Mouse (Mus musculus) embryonic facial prominence, embryonic 13.5 days (tissue): ENCODE measurements around the gene Orm2. TPM values are rescaled to one million over a fixed set of nuclear protein-coding genes. Genes with fewer than 3 reads are reported as not detected.

Experiments
- ATAC-seq: fragments of 200-750 bp; cut with Nextera tagmentation; 2 replicates; pipeline ENCODE4 v1.8.0; 2017; ENCODE audit warnings: low read depth; ENCODE audit not compliant: insufficient number of reproducible peaks, insufficient read depth, low FRiP score, low TSS enrichment
- H3K27ac ChIP-seq: fragments of 300-500 bp; sonication (generic); 2 replicates; pipeline ENCODE4 v1.5.1; 2015; ENCODE audit warnings: moderate library complexity, mild to moderate bottlenecking, inconsistent platforms
- H3K27me3 ChIP-seq: fragments of 300-500 bp; sonication (generic); 2 replicates; pipeline ENCODE4 v1.6.1; 2015; ENCODE audit warnings: mild to moderate bottlenecking, inconsistent platforms
- H3K36me3 ChIP-seq: fragments of 300-500 bp; sonication (generic); 2 replicates; pipeline ENCODE4 v1.6.1; 2015; ENCODE audit warnings: mild to moderate bottlenecking, inconsistent platforms
- H3K4me1 ChIP-seq: fragments of 300-500 bp; sonication (generic); 2 replicates; pipeline ENCODE4 v1.6.1; 2015; ENCODE audit warnings: inconsistent platforms
- H3K4me2 ChIP-seq: fragments of 300-500 bp; sonication (generic); 2 replicates; pipeline ENCODE4 v1.6.1; 2015; ENCODE audit warnings: moderate library complexity, mild to moderate bottlenecking, inconsistent platforms
- H3K4me3 ChIP-seq: fragments of 300-500 bp; sonication (generic); 2 replicates; pipeline ENCODE4 v1.5.1; 2015; ENCODE audit warnings: mild to moderate bottlenecking, inconsistent platforms
- H3K9ac ChIP-seq: fragments of 300-500 bp; sonication (generic); 2 replicates; pipeline ENCODE4 v1.6.1; 2015; ENCODE audit warnings: mild to moderate bottlenecking, inconsistent platforms
- H3K9me3 ChIP-seq: fragments of 300-500 bp; sonication (generic); 2 replicates; pipeline ENCODE4 v1.6.1; 2016; ENCODE audit warnings: inconsistent platforms
- WGBS: fragments of 180-500 bp; shearing (Covaris S2); methylation state at CpG from one replicate; pipeline ENCODE4 v1.1.7; 2015; ENCODE audit warnings: mixed read lengths; 5-methylcytosine and 5-hydroxymethylcytosine counted together
- polyA plus RNA-seq: library from polyadenylated mRNA; unstranded; fragments of >200 nt; fragmentation: Nextera tagmentation; extraction: Ambion mirVana; gene quantifications from 2 replicates; pipeline ENCODE4 v1.2.1, GENCODE M21; 2015

Orm2 gene
- polyA plus RNA-seq, 1 experiment from 2014 or later = not detected

- ATAC-seq = no peak
- no peaks in the 10 kb centered on the region for H3K36me3 ChIP-seq
- H3K4me3 ChIP-seq = peak overlapping the region; percentile 63
- H3K9me3 ChIP-seq = no peaks in the 10 kb centered on the region
- H3K9ac ChIP-seq = peak overlapping the region; percentile 61
- peaks cover 35% of the 10 kb centered on the region for H3K4me1 ChIP-seq
- peak overlapping the region; percentile 98 for H3K4me2 ChIP-seq
- H3K27me3 ChIP-seq = no peaks in the 10 kb centered on the region
- 2% methylated on average over 18 of the region's 18 CpGs for WGBS
- H3K27ac ChIP-seq = peak overlapping the region; percentile 64; the same call in 1 of the 2 replicates
Measured at GRCm38 (mm10) chr4:63409317-63409907, 47.2 kb downstream of the Orm2 start.

GRCm38 (mm10) chr4:63409908-63410582 lies 47.8 kb downstream of the Orm2 start:
- peaks cover 29% of the 10 kb centered on the region for H3K4me1 ChIP-seq
- peak overlapping the region; percentile 64 for H3K27ac ChIP-seq
- peak; percentile 71 for ATAC-seq
- peak overlapping the region; percentile 63 for H3K4me3 ChIP-seq
- no peaks in the 10 kb centered on the region for H3K9me3 ChIP-seq
- no peaks in the 10 kb centered on the region for H3K27me3 ChIP-seq
- H3K9ac ChIP-seq = peak overlapping the region; percentile 61
- WGBS = under 1% methylated on average over 39 of the region's 39 CpGs
- peak overlapping the region; percentile 98 for H3K4me2 ChIP-seq
- no peaks in the 10 kb centered on the region for H3K36me3 ChIP-seq

DNA sequence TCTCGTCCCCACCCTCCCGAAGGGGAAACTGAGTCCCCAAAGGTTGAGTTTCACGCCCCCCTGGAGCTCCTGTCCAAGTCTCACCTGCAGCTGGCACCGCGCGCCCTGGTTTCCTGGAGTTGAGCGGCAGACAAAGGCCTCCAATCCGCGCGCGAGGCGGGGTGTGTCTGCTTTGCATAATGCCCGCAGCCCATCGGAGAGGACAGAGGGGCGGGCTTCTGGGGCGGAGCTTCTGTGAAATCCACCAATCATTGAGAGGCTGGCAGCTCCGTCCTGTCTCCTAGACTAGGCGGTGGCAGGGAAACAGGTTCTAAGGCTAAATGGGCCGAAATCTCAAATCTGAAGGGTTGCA lies 48.3 kb downstream of the Orm2 start:
- no peaks in the 10 kb centered on the region for H3K36me3 ChIP-seq
- 0% methylated on average over 19 of the region's 19 CpGs for WGBS
- peak overlapping the region; percentile 98 for H3K4me2 ChIP-seq
- H3K4me1 ChIP-seq = peaks cover 24% of the 10 kb centered on the region
- H3K9ac ChIP-seq = peak overlapping the region; percentile 61
- H3K4me3 ChIP-seq = peak overlapping the region; percentile 63
- no peaks in the 10 kb centered on the region for H3K9me3 ChIP-seq
- H3K27me3 ChIP-seq = no peaks in the 10 kb centered on the region
- peak; percentile 90 for ATAC-seq
- H3K27ac ChIP-seq = peak overlapping the region; percentile 64

- Histone ChIP-seq H3K4me1 (peaks cover 24% of the 10 kb centered on the region), H3K27ac (no peak overlapping the region), H3K9me3 (no peaks in the 10 kb centered on the region), H3K9ac (no peak overlapping the region), H3K4me2 (0 out of 2 replicates have a peak overlapping the region, but pooled peaks have one; percentile 98), H3K36me3 (no peaks in the 10 kb centered on the region), H3K4me3 (no peak overlapping the region), H3K27me3 (no peaks in the 10 kb centered on the region)
- WGBS = 59% methylated on average over 5 of the region's 5 CpGs
- no peak for ATAC-seq
Measured at GRCm38 (mm10) chr4:63411222-63411621, 49.0 kb downstream of the Orm2 start.

DNA sequence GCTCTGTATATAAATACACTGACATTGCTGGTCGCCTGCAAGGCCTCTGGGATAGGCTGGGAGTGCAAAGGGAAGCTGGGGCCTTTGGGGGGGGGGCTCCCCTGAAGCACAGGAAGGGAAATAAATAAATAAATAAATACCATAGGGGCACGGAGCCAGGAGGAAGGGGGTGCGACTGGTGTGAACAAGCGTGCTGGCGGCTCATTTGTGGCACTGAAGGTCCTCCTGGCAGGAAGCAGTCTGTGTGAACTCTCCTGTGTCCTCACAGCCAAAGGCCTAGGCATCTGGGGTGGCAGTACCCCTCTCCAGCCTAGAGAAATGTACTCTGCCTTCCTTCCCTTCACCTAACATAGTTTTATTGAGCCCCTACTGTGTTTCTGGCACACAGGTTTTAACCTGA lies 52.7 kb downstream of the Orm2 start:
- Histone ChIP-seq H3K4me1 (peaks cover 10% of the 10 kb centered on the region), H3K4me2 (no peak overlapping the region), H3K9me3 (no peaks in the 10 kb centered on the region), H3K27me3 (0 out of 2 replicates have a peak, but pooled peaks cover 3% of the 10 kb centered on the region), H3K4me3 (no peak overlapping the region), H3K36me3 (no peaks in the 10 kb centered on the region), H3K27ac (no peak overlapping the region), H3K9ac (no peak overlapping the region)
- no peak for ATAC-seq
- 76% methylated on average over 5 of the region's 5 CpGs for WGBS

Other genes with a start within 250 kb of the Orm2 start
- gene Ambp, start 207.7 kb upstream of the Orm2 start, polyA plus RNA-seq = 18.3 TPM in 1 of 2 replicates, not detected in the other
- gene Kif12, start 190.3 kb upstream of the Orm2 start, polyA plus RNA-seq = 0.11 TPM in 1 of 2 replicates, not detected in the other
- gene Col27a1, start 148.4 kb upstream of the Orm2 start, polyA plus RNA-seq = 26.1 and 30.2 TPM in 2 replicates
- not detected in 2 replicates for gene Orm1, start 17.9 kb upstream of the Orm2 start, polyA plus RNA-seq
- not detected in 2 replicates for gene Orm3, start 6.3 kb upstream of the Orm2 start, polyA plus RNA-seq
- gene Akna, start 40.9 kb downstream of the Orm2 start, polyA plus RNA-seq = 9.7 and 10.0 TPM in 2 replicates
- 4.2 and 5.9 TPM in 2 replicates for gene Whrn, start 133.5 kb downstream of the Orm2 start, polyA plus RNA-seq
- 315 and 316 TPM in 2 replicates for gene Atp6v1g1, start 182.3 kb downstream of the Orm2 start, polyA plus RNA-seq
- 10.7 and 11.1 TPM in 2 replicates for gene Tmem268, start 196.3 kb downstream of the Orm2 start, polyA plus RNA-seq
- gene Gm11213, start 242.8 kb downstream of the Orm2 start, polyA plus RNA-seq = not detected in 2 replicates